Mouse (Mus musculus) stomach, embryonic 14.5 days (tissue): ENCODE data around the gene Plekha4. TPM values are rescaled to one million over a fixed set of nuclear protein-coding genes. Genes with fewer than 3 reads are reported as not detected.

Source experiments
- ATAC-seq: fragments of 200-750 bp; cut with Nextera tagmentation; 2 replicates; pipeline ENCODE4 v1.8.0; 2017; ENCODE audit warnings: low read depth, moderate TSS enrichment; ENCODE audit not compliant: insufficient number of reproducible peaks, insufficient read depth, low FRiP score
- H3K27ac ChIP-seq: fragments of 300-500 bp; sonication (generic); 2 replicates; pipeline ENCODE4 v1.5.1; 2014; ENCODE audit warnings: mild to moderate bottlenecking, low read length, moderate library complexity, mixed read lengths
- H3K27me3 ChIP-seq: fragments of 300-500 bp; sonication (generic); 2 replicates; pipeline ENCODE4 v1.6.1; 2014; ENCODE audit warnings: low read length, control low read depth, mixed read lengths; ENCODE audit not compliant: control insufficient read depth, insufficient read depth
- H3K36me3 ChIP-seq: fragments of 300-500 bp; sonication (generic); 2 replicates; pipeline ENCODE4 v1.6.1; 2014; ENCODE audit warnings: mild to moderate bottlenecking, control low read depth, low read length, moderate library complexity, mixed read lengths; ENCODE audit not compliant: control insufficient read depth, insufficient read depth
- H3K4me1 ChIP-seq: fragments of 300-500 bp; sonication (generic); 2 replicates; pipeline ENCODE4 v1.6.1; 2014; ENCODE audit warnings: low read length, control low read depth, mixed read lengths; ENCODE audit not compliant: control insufficient read depth, insufficient read depth
- H3K4me2 ChIP-seq: fragments of 300-500 bp; sonication (generic); replicated peaks from 2 replicates; pipeline ENCODE4 v1.6.1; 2014; ENCODE audit warnings: low read depth, low read length, control low read depth
- H3K4me3 ChIP-seq: fragments of 300-500 bp; sonication (generic); 2 replicates; pipeline ENCODE4 v1.5.1; 2014; ENCODE audit warnings: low read depth, low read length, control low read depth
- H3K9ac ChIP-seq: fragments of 300-500 bp; sonication (generic); replicated peaks from 2 replicates; pipeline ENCODE4 v1.6.1; 2014; ENCODE audit warnings: low read depth, mild to moderate bottlenecking, control low read depth, low read length, moderate library complexity, mixed read lengths
- H3K9me3 ChIP-seq: fragments of 300-500 bp; sonication (generic); 2 replicates; pipeline ENCODE4 v1.6.1; 2016; ENCODE audit warnings: low read depth, low read length, control low read depth; ENCODE audit not compliant: control insufficient read depth
- WGBS: fragments of 180-500 bp; shearing (Covaris S2); extraction: QIAGEN DNeasy Blood & Tissue Kit; methylation state at CpG from one replicate; pipeline ENCODE4 v1.1.7; 2014; 5-methylcytosine and 5-hydroxymethylcytosine counted together
- polyA plus RNA-seq: library from polyadenylated mRNA; unstranded; fragments of >200 nt; fragmentation: Nextera tagmentation; extraction: Ambion mirVana; gene quantifications from 2 replicates; pipeline ENCODE4 v1.2.1, GENCODE M21; 2014

Plekha4 gene
- polyA plus RNA-seq, 1 experiment from 2014 or later = 2.6 TPM

DNA sequence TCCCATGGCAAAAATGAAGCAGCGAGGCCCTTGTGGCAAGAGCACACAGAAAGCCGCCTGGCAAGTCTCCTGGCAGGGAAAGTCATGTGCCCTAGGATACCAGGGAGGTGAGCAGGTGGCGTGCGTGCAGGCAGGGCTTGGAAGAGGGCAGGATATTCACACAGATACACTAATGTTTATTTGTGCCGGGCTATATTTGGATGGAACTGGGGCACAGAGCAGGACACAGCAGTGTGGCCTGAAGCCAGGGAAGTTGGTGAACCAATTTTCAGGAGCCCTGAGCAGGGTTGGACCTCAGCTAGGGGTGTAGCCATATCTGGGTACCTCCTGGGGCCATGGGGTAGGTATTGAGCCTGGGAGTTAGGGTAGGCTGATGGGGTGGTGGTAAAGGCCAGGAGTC is 33.2 kb upstream of the Plekha4 start:
- H3K4me3 ChIP-seq = no peak overlapping the region
- WGBS = 95% methylated on average over 5 of the region's 5 CpGs
- H3K27me3 ChIP-seq = no peaks in the 10 kb centered on the region
- peaks cover 11% of the 10 kb centered on the region; the same call in 1 of the 2 replicates for H3K4me1 ChIP-seq
- no peak overlapping the region for H3K27ac ChIP-seq
- H3K36me3 ChIP-seq = peaks cover 56% of the 10 kb centered on the region
- no peak for ATAC-seq
- no peak overlapping the region for H3K4me2 ChIP-seq
- H3K9ac ChIP-seq = no peak overlapping the region
- H3K9me3 ChIP-seq = no peaks in the 10 kb centered on the region

DNA sequence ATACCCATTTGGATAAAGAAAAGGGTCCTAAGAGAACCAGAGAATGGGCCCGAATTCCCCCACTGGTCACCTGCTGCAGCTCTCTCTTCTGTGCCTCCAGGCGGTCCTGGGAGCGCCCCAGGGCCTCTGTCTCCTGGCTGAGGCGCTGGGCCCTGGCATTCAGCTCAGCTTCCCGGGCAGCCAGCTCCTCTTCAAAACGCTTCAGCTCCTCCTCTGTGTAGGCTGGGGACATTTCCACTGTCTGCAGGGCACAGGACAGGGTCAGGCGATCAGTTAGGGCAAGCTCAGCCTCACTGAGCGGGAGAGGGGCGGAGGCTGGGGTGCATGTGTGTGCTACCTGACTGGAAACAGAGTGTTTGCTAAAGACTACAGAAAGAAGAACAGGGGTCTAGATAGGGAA is 31.6 kb upstream of the Plekha4 start:
- 86% methylated on average over 9 of the region's 9 CpGs for WGBS

DNA sequence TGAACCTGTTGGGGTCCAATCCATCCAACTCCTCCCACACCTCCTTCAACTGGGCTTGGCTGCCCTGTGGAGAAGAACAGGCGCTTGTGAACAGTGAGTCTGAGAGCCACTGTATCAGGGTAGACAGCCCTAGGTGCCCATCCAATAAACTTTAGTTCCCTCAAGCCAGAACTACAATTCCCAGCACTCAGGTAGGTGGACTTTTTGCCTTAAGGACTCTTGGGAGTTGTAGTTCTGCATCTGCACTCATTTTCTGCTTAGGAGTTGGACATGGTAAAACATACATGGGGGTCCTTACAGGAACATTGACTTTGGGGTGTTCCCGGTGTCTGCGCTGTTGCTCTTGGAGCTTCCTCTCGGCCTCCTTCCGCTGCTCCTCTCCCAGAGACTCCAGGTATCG is 27.7 kb upstream of the Plekha4 start:
- no peaks in the 10 kb centered on the region for H3K9me3 ChIP-seq
- H3K27me3 ChIP-seq = no peaks in the 10 kb centered on the region
- no peak for ATAC-seq
- peaks cover 69% of the 10 kb centered on the region for H3K36me3 ChIP-seq
- WGBS = 95% methylated on average over 6 of the region's 6 CpGs
- H3K4me1 ChIP-seq = no peaks in the 10 kb centered on the region
- H3K9ac ChIP-seq = no peak overlapping the region
- H3K4me2 ChIP-seq = no peak overlapping the region
- no peak overlapping the region for H3K27ac ChIP-seq
- no peak overlapping the region for H3K4me3 ChIP-seq

More for the DNA sequence above, 31.6 kb upstream of the Plekha4 start:
- Histone ChIP-seq H3K27ac (no peak overlapping the region), H3K36me3 (peaks cover 65% of the 10 kb centered on the region), H3K4me2 (no peak overlapping the region), H3K9ac (no peak overlapping the region), H3K9me3 (no peaks in the 10 kb centered on the region), H3K4me1 (peaks cover 8% of the 10 kb centered on the region; the same call in 1 of the 2 replicates), H3K27me3 (no peaks in the 10 kb centered on the region), H3K4me3 (no peak overlapping the region)
- ATAC-seq = no peak

DNA sequence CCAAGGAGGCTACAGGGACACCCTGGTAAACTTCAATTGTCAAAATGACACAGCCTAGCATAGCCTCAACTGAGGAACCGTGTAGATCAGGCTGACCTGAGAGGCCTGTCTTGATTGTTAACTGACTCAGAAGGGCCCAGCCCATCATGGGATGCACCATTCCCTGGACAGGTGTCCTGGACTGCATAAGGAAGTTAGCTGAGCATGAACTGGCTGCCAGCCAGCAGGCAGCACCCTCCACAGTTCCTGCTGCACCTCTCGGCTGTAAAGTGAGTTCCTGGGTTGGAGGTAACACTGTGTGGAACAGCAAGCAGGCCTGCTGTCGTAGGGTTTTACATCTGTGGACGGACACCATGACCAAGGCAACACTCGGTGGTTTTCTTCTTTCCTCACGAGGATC is 18.5 kb upstream of the Plekha4 start:
- 90% methylated on average over 6 of the region's 6 CpGs for WGBS
- H3K9ac ChIP-seq = no peak overlapping the region

DNA sequence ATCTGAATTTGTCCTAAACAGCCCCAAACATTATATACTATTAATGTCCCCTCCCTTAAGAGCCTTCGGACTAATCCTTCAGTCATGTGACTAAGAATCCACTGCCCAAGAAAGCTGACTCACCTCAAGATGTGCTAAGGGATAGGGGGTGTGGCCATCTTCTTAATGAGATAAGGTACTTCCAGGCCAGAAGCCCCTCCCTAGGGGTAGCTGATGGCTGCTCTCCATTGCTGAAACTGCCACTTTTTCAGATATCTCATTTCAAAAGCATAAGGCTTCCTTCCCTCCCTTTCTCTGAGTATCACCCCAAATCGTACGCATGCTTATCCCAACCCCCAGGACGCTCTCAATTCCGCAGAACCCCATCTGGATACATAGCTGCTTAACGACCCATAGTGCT is 17.6 kb upstream of the Plekha4 start:
- H3K4me2 ChIP-seq = no peak overlapping the region
- ATAC-seq = no peak
- 0 out of 2 replicates have a peak, but pooled peaks cover 3% of the 10 kb centered on the region for H3K4me1 ChIP-seq
- 84% methylated on average over 6 of the region's 6 CpGs for WGBS
- H3K4me3 ChIP-seq = no peak overlapping the region
- H3K36me3 ChIP-seq = peaks cover 6% of the 10 kb centered on the region; the same call in 1 of the 2 replicates
- H3K9me3 ChIP-seq = no peaks in the 10 kb centered on the region
- no peak overlapping the region for H3K9ac ChIP-seq
- no peaks in the 10 kb centered on the region for H3K27me3 ChIP-seq
- no peak overlapping the region for H3K27ac ChIP-seq

More for the DNA sequence above, 18.5 kb upstream of the Plekha4 start:
- H3K4me1 ChIP-seq = 0 out of 2 replicates have a peak, but pooled peaks cover 3% of the 10 kb centered on the region
- H3K36me3 ChIP-seq = peaks cover 11% of the 10 kb centered on the region; the same call in 1 of the 2 replicates
- no peak overlapping the region for H3K4me3 ChIP-seq
- H3K4me2 ChIP-seq = no peak overlapping the region
- no peaks in the 10 kb centered on the region for H3K27me3 ChIP-seq
- H3K9me3 ChIP-seq = no peaks in the 10 kb centered on the region
- ATAC-seq = no peak
- no peak overlapping the region for H3K27ac ChIP-seq

DNA sequence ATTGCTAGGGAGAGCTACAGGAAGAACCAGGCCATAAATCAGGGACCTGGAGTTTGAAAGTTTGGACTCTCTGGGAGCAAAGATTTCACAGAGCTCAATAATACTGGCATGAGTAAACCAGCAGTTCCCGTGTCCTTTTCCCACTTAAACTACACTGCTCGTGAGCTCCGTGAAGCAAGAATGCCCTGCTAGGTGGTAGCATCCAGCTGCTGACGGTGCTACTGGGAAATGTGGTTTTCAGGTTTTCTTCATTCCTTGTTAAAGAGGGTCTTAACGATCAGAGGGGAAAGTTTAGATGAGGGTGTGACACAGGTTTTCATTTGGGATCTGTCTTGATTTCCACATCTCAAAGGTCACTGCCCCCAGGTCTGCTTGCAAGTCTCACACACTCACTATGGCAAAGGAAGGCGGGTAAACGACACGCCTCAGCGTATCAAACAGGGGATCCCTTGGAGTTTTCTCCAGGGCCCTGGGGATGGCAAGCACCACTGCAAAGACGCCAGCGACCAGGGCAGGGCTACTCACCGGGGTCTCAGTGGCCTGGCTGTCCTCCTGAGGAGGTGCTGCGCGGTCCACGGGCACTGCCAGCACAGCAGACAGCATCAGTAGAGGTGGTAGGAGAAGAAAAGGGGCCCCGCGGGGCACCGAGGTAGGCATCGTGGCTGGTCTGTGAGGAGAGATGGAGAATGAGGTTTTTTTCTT is 16.8 kb upstream of the Plekha4 start:
- no peaks in the 10 kb centered on the region for H3K27me3 ChIP-seq
- peak overlapping the region; percentile 80 for H3K4me3 ChIP-seq
- 28% methylated on average over 19 of the region's 19 CpGs for WGBS
- H3K36me3 ChIP-seq = peaks cover 6% of the 10 kb centered on the region; the same call in 1 of the 2 replicates
- peak; percentile 7; the same call in 1 of the 2 replicates for ATAC-seq
- H3K4me1 ChIP-seq = 0 out of 2 replicates have a peak, but pooled peaks cover 3% of the 10 kb centered on the region
- H3K9ac ChIP-seq = peak overlapping the region; percentile 72
- H3K27ac ChIP-seq = no peak overlapping the region
- H3K9me3 ChIP-seq = no peaks in the 10 kb centered on the region
- peak overlapping the region; percentile 91 for H3K4me2 ChIP-seq

DNA sequence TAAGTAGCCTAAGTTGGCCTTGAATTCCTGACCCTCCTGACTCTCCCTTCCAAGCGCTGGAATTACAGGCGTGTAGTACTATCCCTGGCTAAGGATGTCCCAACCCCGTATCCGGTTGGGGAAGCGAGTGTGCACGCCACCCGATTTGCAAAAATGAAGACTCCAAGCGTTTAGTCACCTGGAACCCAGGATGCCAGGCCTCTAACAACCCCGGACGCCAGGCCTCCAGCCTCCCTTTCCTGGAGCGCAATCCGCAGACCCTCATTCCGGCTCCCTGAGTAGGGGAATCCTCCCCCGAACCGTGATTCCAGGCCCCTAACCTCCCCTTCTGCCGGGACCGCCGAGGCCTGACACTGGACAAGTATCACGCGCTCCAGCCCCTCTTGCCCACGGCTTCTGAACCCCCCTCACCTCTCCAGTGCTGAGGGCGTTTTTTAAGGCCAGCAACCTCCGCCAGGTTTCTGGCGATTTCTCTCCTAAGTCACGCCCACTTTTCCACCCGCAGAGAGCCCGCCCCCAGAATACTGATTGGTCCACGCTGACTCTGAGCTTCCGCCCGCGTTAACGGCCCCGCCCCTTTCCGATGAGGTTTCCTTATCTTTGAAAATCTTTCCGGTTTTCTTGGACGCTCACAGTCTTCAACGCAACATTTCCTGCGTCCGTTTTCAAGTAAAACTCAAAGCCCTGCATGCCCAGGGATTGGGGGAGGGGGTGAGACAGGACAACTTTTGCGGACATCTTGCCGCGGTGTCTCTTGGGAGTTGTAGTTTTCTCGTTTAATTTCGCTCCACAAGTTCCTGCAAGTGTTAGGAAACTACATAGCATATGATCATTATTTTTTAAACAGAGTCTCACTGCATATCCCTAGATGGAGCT is 16.0 kb upstream of the Plekha4 start, which contains the start of gene Nucb1:
TSS of gene Nucb1 (minus strand) at position 495 of the 876 bp plus-strand sequence.
- Histone ChIP-seq H3K27me3 (no peaks in the 10 kb centered on the region), H3K27ac (peak within 1 kb of the TSS; percentile 92), H3K4me3 (peak within 1 kb of the TSS; percentile 80), H3K4me2 (peak within 1 kb of the TSS; percentile 91), H3K36me3 (peaks cover 6% of the 10 kb centered on the region; the same call in 1 of the 2 replicates), H3K4me1 (0 out of 2 replicates have a peak, but pooled peaks cover 3% of the 10 kb centered on the region), H3K9ac (peak within 1 kb of the TSS; percentile 72), H3K9me3 (no peaks in the 10 kb centered on the region)
- ATAC-seq = peak; percentile 87
- WGBS = under 1% methylated on average over 44 of the region's 44 CpGs

DNA sequence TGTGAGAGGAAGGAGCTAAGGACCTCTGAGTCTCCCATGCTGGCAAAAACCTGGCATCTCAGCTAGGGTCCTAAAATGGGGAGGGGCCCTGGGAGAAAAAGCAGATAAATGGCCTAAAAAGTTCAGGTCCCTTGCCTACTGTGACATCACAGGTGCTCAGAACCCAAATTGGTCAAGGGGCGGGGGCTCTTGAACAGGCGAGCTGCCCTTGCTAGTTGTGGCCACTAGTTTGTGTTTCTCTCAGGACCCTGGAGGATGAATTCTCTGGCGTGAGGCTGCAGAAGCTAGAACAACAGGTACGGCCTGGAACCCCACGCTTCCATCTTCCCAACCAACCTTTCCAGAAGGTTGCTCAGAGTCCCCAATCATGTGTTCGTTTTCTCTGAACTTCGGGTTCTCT is 11.7 kb upstream of the Plekha4 start:
- Histone ChIP-seq H3K4me1 (0 out of 2 replicates have a peak, but pooled peaks cover 1% of the 10 kb centered on the region), H3K36me3 (no peaks in the 10 kb centered on the region), H3K9me3 (no peaks in the 10 kb centered on the region), H3K9ac (no peak overlapping the region), H3K4me3 (no peak overlapping the region), H3K4me2 (no peak overlapping the region), H3K27me3 (no peaks in the 10 kb centered on the region), H3K27ac (no peak overlapping the region)
- 83% methylated on average over 7 of the region's 7 CpGs for WGBS
- no peak for ATAC-seq
